Mouse (Mus musculus) liver, embryonic 14.5 days (tissue): Measurements from ENCODE around the gene Dync2li1.

Experiments
- CTCF ChIP-seq: IDR thresholded peaks from 2 replicates; pipeline ENCODE4 v1.5.1; 2016; ENCODE audit warnings: antibody characterized with exemption, low read depth, control low read depth
- EP300 ChIP-seq: IDR thresholded peaks from 2 replicates; pipeline ENCODE4 v1.6.1; 2016; ENCODE audit warnings: antibody characterized with exemption, low read depth

GRCm38 (mm10) chr17:84657782-84658181, 31.5 kb downstream of the Dync2li1 start:
- TF ChIP-seq EP300 = no peak
- TF ChIP-seq CTCF = no peak
